Mouse (Mus musculus) megakaryocyte progenitor cell, adult 5-6 weeks (primary cell): ENCODE results near the gene Gamt. TPM values are rescaled to one million over a fixed set of nuclear protein-coding genes. Genes with fewer than 3 reads are reported as not detected.
A peak's percentile ranks its signal among the peaks of the same experiment; 100 is the strongest.

Experiments used
- ATAC-seq: replicated peaks from 2 replicates; pipeline ENCODE4 v1.8.0; 2016; ENCODE audit warnings: mild to moderate bottlenecking, moderate TSS enrichment, inconsistent platforms; ENCODE audit not compliant: poor library complexity
- total RNA-seq, 2 experiments: library from RNA; stranded (forward) in 1 of 2; stranded (reverse) in 1 of 2; fragments of 157-497, 149-512 nt in 1 of 2; fragments of 200-1000 nt in 1 of 2; gene quantifications; 2 replicates each; pipeline versions ENCODE4 v1.2.3 to v1.2.4; 2015 to 2017

The Gamt gene
- total RNA-seq, 2 experiments from 2014 or later: 3.7 to 7.4 TPM

DNA sequence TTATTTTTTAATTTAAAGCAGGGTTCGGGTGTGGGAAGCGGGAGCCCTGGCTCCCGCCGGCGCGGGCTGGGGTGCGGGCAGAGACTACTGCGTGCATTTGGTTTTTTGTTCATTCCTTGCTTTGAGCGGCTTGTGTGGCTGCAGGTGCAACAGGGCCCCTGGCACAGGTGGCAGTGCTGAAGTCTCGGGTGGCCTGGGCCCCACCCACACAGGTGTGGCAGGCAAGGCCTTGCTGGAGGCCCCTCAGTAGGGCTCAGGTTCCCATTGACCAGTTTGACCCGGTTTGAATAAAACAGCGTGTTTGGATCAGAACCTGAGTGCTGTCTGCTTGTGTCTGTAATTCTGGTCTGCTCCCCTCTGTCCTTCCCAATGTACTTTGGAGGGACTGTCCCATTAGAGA, 27.3 kb upstream of the Gamt start:
- ATAC-seq: no peak

DNA sequence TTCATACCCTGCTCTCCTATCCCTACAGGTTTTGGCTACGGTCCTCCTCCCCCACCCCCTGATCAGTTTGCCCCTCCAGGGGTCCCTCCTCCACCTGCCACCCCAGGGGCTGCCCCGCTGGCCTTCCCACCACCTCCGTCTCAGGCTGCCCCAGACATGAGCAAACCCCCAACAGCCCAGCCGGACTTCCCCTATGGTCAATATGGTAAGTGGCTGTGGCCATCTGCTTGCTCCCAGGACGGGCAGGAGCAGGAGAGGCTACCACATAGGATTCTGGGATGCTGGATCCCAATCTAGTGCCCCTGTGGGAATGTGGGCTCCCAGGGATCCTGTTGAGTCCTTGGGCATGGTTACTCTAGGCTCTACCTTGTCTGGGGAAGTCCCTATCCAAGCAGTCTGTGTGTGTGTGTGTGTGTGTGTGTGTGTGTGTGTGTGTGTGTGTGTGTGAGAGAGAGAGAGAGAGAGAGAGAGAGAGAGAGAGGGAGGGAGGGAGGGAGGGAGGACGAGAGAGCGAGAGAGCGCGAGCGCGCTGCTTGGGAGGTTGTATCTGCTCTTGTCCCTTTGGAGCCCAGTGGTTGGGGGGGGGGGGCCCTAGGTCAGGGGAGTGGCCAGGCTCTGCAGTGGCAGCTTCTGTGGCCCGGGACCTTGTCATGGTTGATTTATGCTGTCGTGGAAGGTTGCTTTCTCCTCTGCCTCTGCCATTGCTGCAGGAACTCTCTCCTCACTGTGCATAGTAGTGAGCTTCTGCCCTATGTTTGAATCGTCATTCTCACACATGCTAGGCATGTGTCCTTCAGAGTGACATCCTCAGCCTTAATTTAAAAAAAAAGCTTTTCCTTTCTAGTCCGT, 24.6 kb upstream of the Gamt start:
- ATAC-seq: no peak

DNA sequence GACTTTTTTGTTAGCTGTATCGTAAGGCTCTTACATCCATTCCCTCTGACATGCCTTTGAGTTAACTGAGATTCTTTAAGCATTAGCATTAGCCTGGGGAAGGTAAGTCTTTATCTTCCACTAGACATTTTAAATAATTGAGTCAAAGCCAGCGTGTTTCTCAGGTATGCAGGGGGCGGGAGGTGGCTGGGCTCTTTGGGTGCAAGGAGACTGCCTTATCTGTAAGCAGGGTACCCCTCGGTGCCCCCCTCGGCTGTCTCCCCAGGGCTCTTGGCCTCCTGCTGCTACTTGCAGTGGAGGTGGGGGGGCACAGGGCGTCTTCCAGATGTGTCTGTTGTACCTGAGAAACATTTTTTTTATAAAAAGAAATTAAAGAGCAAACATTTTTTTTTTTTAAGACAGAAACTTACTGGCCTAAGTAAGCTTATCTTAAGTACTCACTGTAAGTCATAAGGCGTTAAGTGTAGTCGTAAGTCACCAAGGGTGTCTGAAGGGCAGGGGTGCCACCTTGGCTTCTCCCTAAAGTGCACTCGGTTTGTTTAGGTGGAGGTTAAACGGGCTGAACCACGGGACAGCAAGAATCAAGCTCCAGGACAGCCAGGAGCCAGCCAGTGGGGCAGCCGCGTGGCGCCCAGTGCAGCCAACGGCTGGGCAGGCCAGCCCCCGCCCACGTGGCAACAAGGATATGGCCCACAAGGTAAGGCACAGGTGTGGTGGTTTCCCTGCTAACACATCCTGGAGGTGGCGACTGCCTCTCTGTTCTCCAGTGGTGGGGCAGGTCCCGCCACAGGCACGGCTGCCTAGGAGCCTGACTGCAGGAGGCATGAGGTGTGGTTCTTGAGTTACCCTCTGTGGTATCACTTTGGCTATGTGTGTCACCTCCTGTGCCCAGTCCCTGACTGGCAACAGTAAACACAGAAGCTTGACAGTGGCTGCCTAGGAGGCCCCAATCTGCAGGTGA, 21.9 kb upstream of the Gamt start:
- ATAC-seq: no peak

DNA sequence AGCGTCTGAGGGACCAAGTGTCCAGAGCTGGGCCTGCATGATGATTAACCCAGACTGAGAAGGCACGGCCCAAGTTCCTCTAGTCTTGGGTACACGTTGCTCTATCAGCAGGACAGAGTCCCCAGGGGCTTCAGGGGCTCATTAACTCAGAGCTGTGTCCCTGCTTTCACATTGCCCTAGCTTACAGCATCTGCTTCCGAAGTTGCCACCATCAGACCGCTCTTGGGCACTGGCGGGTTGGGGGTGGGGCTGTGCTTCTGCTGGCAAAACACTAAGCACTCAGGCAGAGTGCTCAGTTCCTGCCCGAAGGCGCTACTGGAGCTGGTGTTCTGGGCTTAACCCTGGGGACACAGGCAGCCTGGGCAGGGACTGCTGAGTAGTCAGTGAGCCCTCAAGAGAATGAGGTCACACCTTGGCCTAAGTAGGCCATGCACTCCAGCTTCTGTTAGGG, 21.1 kb upstream of the Gamt start:
- peak; percentile 36; the same call in 1 of the 2 replicates for ATAC-seq

DNA sequence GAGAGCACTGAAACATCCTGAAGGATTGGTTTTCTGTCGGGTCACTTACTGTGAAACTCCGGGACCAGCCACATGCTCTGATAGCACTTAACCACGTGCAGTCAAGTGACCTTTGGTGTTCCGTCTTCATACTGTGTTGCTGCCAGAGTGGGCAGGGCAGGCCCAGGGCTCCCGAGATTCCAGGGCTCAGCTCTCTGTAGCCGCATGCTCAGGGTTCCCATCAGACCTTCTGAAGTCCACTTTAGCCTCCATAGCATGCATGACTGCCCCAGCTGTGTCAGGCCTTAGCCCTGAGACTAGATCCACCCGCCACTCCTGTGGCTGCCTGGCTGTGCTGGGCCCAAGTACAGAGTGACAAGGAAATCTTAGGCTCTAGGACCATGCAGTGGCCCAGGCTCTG, 20.5 kb upstream of the Gamt start:
- no peak for ATAC-seq

DNA sequence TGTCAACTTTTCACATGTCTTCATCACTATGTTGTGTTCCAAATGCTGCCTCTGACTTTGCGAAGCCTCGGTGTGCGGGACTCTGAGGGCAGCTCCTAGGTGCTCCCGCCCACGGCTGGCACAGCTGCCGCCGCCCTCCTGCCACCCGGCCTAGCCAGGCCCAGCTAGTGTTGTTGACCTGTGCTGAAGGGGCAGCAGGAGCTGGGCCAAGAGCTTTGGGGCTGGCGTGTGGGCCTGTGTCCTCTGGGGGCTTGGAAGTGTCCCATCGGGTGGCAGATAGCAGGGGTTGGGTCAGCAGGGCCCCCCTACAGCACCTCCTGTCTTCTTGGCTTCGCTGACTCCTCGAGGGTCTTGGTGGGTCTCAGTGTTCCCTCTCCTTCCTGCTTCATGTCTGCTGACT, 18.5 kb upstream of the Gamt start:
- ATAC-seq: no peak

DNA sequence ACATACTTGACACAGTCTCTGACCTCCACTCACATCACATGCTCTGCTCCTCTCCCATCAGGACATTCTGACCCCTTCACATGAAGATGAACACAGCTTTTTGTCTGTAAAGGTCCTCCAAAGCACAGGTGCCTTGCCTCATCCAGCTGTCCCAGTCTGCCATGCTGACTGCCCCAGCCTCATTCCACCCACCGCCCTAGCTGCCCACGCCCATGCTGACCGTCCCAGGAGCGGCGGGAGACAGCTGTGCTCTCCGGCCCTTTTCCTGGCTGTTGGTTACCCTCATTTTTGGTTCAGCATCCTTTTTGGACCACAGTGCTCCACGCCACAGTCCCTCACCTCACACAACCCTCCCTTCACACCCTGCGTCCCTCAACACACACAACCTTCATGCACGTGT, 17.6 kb upstream of the Gamt start:
- ATAC-seq: no peak

DNA sequence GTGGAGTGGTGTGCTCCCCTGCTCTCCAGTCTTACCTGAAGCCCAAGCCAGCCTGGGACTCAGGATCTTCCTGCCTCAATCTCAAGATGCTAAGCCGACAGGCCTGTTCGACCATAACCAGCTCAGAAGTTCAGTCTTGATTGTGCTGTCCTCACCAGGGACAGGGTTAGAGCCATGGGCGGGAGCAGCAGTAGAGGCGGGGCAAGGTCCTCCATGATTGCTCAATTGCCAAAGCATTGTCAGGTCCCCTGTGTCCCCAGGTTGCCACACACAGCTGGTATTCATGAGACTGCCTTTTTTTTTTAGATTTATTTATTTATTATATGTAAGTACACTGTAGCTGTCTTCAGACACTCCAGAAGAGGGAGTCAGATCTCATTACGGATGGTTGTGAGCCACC, 15.4 kb upstream of the Gamt start:
- peak; percentile 51; the same call in 1 of the 2 replicates for ATAC-seq

DNA sequence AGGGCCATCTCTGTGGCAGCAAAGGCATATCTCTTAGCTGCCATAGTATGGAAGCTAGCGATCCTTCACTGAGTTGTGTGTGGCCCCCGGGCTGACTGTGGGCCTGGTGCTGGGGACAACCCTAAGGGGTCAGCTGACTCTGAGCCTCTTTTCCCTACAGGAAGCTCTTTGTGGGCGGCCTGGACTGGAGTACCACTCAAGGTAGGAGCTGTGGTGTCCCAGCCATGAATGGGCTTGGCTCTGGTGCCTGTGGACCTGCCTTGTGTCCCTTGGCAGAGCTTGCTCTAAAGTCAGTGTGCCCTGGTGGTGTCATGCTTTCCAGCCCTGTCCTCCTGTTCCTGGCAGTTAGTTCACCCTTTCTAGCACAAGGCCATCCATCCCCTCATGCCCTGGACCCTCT, 13.0 kb upstream of the Gamt start:
- ATAC-seq: no peak

DNA sequence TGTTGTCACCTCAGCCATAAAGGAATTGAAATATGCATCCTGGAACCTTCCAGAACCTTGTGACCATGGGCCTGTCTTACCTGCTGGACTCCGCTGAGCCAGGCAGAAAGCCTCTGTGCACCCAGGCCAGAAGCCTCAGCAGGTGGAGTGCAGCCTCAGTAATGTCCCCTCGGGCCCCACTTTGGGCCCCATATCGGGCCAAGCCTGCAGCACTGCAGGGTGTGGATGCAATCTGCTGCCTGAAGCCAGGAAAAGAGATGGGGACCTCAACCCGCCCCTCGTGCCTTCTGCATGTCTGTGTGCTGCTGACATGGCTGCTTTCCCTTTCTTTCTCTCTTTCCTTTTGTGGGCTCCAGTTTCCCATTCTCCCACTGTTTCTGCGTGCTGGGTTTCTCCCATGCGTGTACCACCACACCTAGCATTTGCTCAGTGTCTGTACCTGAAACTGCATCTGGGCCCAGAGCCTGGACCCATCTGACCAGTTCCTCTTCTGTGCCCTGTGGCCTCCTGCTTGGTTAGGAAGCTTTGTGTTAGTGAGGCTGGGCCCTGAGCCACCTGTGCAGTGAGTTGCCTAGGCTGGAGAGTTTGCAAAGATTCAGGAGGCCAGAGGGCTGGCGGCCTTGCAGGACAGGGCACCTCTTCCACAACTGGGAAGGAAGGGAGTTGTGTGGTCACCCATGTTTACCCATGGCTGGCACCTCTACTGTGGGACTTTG, 11.2 kb upstream of the Gamt start:
- ATAC-seq: no peak

DNA sequence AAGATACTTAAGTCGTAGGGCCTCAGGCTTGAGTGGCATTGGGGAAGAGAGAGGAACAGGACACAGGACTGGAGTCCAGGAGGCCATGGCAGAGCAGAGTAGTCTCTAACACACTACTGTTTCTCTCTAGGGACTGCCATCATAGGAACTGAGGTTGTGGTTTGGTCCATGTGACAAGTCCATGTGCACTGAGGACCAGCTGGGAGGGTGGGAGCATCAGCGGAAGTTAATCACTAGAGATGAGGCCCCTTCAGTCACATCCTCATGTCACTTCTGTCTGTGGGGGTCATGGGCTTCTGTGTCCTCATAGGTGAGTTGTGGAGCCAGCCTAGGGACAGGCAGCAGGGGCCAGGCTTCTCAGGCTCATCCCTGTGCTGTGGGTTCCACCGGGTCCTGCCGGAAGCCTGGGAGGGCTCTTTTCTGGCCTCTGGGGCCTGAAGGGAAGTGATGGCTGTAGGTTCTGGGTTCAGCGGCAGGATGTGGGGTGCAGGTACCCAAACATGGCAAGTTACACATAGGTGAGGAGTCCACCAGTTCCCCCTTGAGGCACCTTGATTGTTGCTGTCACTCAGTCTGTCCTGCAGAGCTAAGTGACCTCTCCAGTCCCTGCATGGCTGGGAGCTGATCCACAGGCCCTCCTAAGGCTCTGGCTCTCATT, 10.5 kb upstream of the Gamt start:
- ATAC-seq: peak; percentile 11; the same call in 1 of the 2 replicates

DNA sequence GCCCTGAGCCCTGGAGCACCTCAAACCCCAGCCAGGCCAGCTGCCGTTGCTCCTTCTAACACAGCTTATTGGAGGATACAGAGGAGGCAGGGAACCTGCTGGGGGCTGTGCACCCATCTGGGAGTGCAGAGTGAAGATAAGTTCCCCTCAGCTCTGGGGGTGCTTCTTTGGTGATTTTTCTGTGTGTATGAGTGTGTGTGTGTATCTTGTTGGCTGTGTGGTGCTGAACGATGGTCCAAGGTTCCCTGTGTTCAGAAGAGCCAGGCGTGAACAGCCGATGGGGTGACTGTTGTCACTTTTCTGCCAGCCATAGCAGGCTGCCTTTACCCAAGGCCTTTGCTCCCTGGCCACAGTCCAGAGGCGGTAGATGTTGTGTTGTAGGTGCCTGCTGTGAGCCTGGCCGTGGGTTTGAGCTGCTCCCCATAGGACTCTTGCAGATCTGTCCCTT, 9.9 kb upstream of the Gamt start:
- ATAC-seq: peak; percentile 83

DNA sequence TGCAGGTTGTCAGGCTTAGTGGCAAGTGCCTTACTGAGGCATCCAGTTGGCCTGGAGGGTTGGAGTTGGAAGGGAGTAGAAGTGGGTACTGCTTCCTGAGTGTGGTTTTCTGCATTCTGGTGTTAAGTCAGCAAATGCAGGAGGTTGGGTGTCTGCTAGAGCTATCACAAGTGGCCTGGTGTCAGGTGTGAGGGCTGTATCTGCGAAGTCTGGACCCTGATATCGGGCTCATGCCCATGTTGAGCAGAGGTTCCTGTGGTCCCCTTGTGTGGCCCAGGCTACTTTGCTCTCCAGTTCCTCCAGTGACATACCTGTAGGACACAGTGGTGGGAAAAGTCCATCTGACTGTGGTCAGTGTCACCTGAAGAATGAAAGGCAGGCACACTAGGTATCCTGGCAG, 9.3 kb upstream of the Gamt start:
- ATAC-seq: peak; percentile 34

DNA sequence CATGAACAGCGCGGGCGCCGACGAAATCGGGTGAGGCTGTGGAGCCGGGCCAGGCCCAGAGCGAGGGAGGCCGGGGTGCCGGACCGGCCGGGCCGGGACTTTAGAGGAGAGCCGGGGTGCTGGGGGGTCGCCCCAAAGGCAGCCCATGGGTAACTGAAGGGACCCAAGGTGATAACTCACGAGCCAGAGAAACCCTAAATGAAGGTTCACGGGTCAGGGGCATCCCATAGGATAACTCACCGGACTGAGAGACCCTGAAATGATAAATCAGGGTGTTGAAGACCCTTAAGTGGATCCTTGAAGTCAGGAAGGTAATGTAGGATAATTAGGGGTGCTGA, 4.3 kb upstream of the Gamt start:
- ATAC-seq: no peak

DNA sequence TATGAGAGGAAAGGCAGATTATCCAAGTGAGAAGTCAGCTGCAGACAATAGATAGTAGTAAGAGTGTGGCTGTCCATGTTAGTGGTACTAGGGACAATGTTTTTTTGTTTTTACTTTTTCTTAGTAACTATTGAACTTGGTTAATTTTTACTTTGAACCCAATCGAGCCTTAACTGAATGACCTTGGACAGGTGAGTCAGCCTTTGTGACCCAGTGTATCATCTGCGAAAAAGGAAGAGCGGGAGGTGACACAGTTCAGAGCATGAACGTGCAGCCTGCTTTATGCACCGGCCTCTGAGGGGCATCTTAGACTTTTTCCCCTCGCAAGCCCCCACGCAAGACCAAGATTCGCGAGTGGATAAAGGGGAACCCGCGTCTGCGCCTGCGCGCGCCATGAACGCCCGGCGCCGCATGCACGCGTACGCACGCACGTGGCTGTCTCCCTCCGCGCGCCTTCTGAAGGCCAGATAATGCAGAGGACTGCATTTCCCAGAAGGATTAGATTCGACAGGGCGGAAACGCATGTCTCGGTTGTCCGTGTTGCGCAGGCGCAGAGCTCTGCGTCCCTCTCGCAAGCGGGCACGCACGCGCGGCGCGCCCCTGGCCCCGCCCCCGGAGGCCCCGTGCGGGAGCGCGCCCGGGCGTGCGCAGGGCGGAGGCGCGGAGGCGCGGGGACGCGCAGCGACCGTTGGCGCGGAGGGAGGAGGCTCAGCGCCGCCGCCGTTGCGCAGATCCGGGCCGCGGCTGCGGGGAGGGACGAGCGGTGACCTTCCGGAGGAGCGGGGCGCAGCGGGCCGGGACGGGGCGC, 3.7 kb upstream of the Gamt start:
- ATAC-seq: peak; percentile 56

DNA sequence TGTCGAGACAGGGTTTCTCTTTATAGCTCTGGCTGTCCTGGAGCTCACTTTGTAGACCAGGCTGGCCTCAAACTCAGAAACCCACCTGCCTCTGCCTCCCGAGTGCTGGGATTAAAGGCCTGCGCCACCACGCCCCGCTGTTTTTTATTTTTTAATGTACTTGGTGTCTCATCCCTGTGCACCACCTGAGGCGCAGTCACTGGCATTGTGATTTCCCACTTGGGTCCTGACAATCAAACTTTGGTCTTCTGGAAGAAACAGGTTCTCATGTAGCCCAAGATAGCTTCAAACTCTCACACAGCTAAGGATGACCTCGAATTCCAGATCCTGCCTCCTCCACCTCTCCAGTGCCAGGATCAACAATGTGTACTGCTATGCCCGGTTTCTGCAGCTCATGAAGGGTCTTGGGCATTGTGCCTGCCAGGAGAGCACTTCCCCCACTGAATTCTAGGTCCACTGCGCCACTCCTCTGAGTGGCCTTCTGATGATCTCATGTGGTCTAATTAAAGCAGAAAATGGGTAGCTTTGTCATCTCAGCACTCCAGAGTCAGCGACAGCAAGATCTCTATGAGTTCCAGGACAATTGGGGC, 2.1 kb upstream of the Gamt start:
- ATAC-seq: no peak

DNA sequence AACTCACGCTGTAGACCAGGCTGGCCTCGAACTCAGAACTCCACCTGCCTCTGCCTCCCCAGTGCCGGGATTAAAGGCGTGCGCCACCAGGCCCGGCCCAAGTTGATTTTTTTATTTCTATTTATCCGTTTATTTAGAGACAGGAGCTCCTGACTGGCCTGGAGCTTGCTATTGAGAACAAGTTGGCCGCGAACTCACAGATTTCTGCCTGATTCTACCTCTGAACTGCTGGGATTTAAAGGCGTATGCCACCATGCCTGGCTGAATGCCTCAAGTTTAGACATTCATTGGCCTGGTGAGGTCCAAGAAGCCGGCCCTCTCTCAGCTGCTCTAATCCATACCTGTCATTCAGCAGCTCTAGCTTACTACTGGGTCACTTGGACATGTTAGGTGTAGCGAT, 1.4 kb upstream of the Gamt start:
- ATAC-seq: no peak

DNA sequence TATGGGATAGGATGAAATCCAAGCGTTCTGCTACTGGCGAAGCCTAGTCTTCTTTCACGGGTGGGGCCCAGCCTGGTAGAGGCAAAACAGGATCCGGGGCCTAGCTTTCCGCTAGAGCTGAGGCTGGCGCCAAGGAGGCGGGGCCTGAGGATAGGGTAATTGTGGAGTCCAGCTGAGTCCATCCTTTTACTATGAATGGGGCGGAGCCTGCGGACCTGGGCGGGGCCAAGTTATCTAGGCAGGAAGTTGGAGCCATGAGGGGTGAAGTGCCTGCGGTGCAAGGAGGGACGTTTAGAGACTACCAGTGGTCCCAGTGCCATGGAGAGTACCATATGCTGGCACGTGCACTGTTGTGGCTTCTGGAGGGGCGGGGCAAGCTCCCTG, 765 bp upstream of the Gamt start:
- peak; percentile 70 for ATAC-seq

DNA sequence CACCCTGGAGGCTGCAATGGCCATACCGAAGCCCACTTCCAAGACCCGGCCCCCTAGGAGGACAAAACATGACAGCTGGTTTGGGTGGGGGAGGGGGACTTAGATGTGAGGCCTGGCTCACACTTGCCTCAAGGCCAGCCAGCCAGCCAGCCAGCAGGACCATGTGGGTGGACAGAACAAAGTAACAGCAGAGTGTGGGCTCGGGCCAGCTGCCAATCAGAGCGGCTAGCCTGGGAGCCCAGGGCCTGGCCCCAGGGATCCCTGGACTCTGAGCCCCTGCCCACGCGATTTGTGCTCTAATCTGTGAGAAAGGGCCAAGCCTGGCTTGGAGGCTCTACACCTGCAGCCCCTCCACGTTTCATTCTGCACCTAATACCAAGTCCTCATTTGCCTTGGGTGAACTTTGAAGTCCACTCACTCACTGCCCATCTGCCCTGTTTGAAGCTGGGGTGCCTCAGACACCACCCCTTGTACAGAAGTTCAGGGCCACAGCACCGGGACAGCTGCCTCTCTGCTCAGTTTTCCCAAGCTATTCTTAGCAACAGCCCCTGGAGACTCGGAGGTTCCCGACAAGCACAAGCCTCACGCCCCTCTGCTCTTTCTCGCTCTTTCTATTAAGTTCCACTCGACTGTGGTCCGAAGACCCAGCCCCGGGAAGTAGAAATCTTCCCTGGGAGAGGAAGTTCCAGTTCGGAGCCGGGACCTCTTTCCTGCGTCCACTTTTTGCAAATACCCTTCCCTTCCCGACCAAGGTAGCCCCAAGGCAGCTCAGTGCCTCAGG, 761 bp downstream of the Gamt start:
- ATAC-seq: no peak
